Mouse (Mus musculus) monocyte, adult 2 months (primary cell): Measurements from ENCODE around the gene Tgm5.
"Not testable (repeated sequence)": the region's sequence is repeated elsewhere in the genome, so short reads cannot be mapped to it uniquely, and the experiment has no call there.

ENCODE experiments used
- DNase-seq, 2 experiments: peaks; one replicate each; pipeline ENCODE4 v3.0.0; 2022; ENCODE audit warnings: low spot score in 2 of 2, low read depth in 1 of 2

The Tgm5 gene

DNA sequence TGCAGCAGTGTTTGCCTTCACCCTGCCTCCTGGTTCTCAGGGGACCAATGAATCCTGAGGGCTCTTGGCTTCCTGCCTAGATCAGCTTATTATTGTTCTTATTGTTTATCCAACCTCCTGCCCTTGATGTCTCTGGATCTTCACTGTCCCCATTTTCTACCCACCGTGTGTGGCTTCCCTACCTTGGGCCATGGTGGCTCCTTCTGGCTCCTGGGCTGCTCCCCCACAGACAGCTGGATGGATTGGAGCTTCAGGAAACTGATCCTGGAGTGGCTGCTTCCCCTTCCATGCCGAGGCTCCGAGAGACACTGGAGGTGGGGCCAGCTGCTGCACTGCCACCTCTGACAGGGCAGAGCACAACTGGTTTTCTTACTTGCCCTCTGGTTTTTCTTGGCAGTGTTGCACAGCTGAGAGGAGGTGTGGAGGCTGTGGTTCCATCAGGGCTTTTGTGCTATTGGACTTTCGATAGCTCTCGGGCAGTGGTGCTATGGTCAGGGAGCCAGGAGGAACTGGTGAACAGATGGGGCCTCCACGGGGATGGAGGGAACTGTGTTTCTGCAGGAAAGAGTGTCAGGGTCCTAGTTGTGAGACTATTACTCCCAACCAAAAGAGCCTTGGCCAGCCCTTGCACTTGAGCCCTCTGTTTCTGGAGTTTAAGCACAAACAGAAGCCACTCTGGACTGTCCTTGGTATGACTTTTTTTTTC lies at the start of gene Tgm5:
Gene Tgm5, minus strand, starts transcription at position 362 of the 706 bp plus-strand sequence.
- DNase-seq, result no peak

DNA sequence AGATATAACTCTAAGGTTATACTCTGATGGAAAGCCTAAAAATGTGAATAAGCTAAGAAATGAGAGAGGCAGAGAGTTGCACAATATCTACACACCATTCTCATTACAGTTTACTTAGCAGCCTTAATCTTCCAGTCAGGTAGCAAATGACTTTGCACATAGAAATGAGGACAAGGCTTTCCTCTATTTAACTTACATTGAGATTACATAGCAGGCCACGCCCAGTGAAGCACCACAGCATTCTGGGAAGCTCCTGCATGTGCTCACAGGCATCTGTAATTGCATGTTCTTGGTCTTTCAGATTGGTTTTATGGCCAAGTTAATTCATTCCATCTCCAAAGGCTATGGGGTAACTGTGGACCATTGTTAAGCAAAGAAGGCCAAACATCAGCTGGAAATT lies 47.2 kb upstream of the Tgm5 start:
- DNase-seq, result no peak

DNA sequence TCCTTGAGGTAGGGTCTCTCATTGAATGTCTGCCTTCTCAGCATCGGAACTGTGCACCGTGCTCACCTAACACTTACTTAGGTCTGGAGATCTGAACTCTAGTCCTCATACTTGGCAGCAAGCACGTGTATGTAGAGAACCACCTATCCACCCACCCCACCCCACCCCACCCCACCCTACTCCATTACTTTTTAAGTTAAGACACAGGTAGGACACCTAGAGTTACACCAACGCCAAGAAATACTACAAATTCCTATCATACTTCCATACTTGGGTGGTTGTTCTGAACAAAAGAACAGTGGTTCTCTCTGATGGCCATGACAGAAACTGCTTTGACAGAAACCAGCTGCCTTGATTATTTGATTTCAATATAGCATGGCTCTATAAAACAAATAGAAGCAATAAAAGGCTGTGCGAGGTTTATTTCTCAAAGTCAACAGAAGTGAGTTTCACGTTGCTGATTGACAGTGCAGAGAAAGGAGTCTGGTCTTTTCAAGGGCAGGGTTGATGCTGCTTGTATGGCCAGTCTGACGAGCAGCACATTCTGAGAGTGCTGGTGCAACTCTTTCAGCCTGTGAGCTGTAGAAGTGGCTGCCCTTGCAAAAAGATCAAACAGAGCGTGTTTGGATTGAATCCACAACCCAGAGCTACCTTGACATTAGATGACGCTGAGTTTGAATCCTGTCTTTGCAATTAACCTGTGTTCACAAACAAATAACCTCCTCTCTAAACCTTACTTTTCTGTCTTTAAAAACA lies 43.4 kb upstream of the Tgm5 start:
- DNase-seq, result no peak

DNA sequence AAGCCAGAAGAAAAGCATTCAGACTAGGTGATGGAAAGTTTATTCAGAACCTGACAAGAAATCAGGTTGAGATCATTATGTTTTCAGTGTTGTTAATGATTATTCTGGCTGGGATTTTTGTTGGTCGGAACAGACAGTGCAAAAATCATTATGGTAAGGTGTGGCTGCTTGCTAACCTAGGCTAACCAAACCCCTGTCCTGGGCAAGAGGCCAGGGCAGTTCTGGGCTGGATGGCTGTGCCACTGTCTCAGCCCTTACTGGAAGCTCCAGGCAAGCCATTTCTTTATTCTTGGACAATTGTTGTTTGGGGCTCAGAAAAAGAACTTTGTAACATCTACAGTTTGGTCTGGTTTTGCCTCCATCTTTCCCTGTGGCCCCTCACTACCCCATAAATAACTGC lies 41.9 kb upstream of the Tgm5 start:
- DNase-seq, result no peak

DNA sequence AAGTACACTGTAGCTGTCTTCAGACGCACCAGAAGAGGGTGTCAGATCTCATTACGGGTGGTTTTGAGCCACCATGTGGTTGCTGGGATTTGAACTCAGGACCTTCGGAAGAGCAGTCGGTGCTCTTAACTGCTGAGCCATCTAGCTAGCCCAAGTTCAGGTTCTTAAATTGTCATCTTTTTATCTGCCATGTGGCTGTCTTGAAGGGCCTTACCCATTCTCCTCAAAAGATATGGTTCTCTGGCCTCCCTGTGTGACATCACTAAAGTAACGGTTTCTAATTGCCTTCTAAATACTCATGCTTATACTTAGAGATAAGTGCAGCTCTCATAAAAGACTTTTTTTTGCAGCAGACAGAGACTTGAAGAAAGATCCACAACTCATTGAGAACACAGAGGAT lies 40.7 kb upstream of the Tgm5 start:
- not testable (repeated sequence) for DNase-seq

DNA sequence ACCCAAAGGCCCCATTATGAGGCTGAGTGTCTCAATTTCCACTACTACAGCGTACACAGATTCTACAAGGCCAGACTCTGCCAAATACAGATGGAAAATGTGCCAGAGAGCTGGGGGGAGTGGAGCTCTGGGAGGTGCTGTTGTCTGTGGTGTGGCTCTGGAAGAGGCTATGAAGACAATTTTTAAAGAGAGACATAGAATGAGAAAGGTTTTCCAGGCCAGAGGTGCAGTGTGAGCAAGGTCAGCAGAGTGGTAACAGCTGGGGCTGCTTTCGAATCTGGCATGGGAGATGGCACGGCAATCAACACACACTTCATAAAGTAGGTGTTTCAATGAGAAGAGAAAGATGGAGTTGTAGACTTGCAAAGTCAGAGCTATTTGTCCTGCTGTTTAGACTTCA lies 33.6 kb upstream of the Tgm5 start:
- DNase-seq, result no peak

DNA sequence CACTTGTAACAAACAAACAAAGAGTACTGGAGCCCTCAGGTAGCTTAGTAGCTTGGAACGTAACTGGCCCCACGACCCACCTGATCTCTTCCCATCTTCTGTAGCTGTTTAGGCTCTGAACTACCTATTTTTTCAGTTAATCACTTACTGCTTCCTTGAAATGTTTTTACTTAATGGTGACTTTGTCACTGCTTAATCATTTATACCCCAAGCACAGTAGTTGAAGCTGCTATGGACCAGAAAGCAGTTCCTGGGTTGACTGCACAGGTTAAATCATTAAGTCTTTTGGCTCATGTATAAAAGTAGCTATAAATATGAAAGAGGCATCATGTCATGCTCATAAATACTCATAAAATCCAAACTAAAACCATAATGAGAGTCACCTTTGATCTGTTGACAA lies 29.8 kb upstream of the Tgm5 start:
- no peak for DNase-seq

DNA sequence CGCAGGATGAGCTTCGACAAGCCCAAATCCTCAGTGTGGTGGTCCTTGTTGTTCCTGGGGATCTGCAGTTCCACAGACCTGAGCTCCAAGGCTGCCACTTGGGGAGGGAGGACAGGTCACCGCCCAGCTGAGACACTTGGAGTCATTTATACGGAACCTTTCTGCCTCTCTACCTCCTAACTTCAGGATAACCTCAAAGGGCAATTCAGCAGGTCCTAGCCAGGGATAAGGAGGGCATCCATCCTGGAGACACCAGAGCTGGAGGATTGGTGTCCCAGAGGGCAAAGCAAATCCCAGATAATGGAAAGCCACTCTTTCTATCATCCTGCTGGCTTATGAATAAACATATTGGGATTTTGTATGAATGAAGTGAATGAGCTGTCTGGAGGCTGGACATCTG lies 24.1 kb upstream of the Tgm5 start, which contains the start of gene Tgm7:
Gene Tgm7, minus strand, starts transcription at position 101 of the 400 bp plus-strand sequence.
- DNase-seq, result no peak

DNA sequence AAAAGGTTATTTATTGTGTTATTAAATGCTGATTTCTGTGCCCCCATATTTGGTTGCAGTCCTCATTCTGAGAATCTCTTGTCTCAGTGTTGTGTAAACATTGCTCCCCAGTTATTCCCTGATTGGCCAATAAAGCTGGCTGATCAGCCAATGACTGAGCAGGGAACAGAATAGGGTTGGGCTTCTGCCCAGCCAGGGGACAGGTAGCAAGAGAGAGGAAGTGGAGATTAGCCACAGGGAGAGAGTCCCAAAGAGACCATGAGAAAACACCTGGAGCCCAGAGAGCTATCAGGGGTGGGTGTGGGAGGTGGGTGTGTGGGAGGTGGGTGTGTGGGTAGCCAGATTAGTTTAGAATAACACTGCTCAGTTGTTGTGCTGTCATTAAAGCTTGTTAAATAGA lies 20.3 kb upstream of the Tgm5 start:
- DNase-seq, result no peak

DNA sequence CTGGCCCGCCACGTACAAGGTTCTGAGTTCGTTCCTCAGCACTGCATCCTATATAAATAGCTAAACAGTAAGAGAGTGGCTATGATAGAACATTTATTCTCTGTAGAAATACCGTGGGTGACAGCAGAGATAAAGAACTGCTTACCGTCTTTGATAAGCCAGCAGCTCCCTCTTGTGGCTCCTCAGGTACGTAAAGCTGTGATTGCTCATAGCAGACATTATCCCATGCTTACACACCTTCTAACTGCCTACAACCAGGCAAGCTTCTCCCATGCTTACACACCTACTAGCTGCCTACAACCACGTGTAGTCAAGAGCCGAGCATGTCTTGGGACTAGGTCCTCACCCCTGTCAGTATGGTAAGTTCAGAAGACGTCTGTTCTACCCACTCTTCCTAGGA lies 16.4 kb upstream of the Tgm5 start:
- DNase-seq, result no peak

DNA sequence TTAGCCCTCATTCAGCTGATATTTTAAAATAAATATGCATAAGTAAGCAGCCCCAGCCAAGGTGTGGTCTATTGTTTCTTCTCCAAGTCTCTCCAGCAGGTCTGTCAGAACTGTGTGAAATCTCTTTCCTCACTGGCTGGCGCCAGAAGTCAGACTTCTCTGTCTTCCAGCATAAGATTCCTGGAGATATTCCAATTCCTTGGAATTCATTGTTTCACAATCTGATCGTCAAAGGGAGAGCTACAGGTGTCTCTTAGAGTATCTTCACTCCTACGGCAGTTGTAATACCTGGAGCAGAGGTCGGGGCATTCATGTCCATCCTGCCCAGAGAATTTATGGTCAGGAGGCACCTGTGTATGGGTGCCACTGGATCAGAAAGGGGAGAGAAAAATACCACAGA lies 4.1 kb upstream of the Tgm5 start:
- no peak for DNase-seq

DNA sequence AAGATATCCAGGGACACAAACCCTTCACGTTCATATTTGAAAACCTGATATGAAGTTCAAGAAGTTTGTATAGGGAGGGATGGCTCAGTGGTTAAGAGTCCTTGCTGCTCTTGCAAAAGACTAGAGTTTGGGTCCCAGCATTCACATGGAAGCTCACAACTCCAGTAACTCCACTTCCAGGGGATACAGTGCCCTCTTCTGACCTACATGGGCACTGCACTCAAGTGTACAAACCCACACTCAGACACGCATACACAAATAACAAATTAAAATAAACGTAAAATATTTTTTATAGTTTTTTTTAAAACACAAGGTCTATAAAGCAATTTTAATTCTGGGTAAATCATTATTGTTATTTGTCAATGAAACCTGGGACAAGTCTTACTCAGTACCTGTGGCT lies 2.9 kb upstream of the Tgm5 start:
- no peak for DNase-seq

DNA sequence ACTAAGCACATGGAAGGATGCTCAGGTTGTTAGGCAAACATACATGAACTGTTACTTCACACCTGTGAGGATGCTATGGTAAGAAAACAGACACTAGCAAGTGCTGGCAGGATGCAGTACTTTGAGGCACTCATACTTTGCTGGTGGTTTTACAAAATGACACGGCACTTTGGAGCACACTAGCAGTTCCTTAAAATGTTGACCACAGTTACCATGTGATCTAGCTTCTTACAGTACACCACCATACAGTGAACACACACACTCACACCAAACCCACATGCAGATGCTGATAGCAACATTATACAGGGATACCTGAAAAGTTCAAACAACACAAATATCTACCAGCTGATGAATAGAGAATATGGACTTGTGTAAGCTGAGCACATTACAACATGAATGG lies 3.0 kb downstream of the Tgm5 start:
- DNase-seq, result no peak

DNA sequence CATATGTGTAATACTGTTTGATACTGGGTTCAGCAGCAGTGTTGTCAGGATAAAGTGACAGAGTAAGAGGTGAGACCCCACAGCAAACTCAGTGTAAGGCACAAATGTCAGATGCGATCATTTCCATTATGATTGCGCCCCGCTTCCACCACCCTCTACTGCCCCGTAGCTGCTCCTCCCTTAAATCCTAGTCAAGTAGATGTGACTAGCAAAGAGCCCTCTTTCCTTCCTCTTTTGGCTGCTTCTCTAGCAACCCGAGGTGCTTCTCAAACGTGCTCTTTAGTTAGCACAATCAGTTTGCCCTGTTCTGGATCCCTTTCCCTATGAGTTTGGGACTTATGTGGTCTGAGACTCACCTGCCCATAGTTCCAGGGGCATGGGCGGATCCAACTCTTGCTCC lies 10.9 kb downstream of the Tgm5 start:
- no peak for DNase-seq

DNA sequence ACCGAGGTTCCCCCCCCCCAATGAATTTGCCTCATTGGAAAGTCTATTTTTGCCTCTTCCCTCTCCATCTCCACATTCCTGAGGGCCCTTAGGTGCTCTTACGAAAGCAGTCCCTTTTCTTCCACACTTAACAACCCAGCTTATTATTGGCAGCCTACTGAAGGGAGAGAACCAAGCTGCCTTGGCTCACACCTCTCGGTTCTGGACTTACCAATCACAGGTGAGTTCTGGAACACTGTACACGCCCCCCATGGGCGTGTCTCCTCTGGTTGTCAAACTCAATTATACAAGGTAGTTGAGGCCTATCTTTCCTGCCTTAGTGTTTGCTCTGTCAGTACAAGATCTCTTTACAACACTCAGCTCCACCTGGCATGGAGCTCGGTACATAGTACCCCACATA lies 13.8 kb downstream of the Tgm5 start:
- no peak for DNase-seq

DNA sequence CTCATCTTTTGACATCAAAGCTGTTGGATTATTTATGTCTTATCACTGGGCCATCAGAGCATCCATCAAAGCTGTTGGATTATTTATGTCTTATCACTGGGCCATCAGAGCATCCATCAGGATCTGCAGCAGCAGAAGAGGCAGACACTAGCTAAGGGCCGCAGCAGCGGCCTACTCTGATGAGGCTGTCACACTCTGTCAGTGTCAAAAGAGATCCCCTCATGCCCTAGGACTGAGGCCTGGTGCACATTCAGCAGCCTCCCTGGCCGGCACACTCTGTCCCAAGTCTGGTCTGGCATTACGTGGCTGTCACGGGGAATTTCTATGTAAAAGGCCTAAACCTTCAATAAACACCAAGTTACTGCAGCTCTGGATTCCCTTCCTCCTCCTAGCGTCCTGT lies 16.1 kb downstream of the Tgm5 start:
- no peak for DNase-seq

DNA sequence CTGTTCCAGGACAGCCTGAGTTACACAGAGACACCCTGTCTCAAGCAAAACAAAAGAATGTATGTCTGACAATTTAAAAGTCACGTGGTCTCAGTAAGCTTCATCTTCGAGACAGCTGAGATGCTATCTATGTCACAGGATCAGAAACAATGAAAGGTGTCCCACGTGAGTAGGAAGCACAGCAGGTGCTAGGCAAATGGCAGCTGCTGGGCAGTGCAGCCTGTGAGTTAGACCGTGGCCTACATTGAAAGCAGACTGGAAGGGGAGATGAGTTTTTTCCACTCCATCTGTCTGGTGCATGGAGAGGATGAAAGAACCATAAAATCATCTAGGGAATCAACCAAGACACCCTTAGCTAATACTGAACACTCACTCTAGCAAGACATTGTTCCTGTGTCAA lies 18.5 kb downstream of the Tgm5 start:
- no peak for DNase-seq

DNA sequence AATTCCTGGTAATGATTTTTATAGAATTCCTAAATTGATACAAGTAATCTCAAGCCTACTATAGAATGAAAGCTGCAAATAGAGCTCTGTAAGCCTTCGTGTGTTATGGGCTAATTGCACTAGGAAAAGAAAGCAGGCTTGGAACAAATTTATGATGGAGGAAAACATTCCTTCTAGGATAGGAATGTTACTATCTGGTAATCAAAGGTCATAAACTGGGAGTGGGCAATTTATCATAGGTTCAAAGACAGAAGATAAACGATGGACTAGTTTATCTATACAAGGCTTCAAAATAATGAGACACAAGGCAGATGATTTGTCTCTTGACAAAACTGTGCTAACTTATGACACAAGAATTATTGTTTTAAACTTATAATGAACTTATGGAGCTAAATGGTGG lies 24.3 kb downstream of the Tgm5 start:
- no peak for DNase-seq

DNA sequence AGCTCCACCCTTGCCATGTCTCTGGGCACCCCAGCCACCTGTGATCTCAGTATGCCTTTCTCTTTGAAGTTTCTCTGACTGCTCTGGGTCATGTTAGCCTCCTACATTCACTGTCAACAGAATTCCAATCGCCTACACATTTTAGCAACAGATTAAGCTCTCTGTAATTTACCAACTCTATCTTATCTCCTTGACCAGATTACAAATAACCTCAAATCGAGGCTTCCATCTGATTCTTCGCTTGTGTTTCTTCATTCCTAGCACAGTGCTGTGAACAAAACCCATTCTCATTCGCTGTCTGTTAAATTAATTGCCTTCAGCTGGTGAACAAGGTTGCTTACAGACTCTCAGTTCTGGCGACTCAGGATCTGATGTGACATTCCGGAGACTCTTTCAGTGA lies 27.6 kb downstream of the Tgm5 start:
- DNase-seq, result no peak

DNA sequence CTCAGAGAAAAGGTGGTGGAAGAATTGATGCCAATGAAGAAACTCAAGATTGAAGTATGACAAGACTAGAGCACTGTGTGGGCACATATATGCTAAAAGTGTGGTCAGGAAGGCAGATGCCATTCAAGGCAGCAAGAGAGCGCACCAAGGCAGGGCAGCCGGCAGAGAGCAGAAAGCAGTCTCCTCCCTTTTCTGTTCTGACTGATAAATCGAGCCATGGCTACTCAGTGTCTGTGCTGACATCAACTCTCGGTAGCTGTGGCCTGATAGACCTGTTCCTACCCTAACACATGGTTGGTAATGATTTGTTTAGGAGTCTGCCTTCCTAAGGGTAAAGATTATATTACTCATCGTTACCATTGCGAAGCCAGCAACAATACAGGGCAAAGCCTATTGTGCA lies 29.7 kb downstream of the Tgm5 start:
- no peak for DNase-seq

DNA sequence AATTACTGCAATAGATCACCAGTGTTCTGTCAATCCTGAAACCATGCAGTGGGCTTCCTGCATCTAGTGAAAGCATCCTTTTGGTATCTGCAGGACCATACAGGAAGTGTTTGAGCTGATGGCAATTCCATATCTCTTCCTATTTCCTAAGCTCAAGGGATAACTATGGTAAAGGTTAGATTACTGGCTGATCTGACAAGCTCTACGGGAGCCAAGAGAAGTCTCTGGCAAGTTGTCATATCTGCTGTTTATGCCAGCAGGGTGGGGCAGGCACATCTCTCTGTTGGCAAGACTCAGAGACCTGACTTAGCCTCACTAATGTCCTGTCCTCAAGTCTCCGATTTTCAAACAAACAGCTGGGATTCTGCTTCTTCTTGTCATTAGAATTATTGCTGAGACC lies 31.6 kb downstream of the Tgm5 start:
- DNase-seq, result no peak

DNA sequence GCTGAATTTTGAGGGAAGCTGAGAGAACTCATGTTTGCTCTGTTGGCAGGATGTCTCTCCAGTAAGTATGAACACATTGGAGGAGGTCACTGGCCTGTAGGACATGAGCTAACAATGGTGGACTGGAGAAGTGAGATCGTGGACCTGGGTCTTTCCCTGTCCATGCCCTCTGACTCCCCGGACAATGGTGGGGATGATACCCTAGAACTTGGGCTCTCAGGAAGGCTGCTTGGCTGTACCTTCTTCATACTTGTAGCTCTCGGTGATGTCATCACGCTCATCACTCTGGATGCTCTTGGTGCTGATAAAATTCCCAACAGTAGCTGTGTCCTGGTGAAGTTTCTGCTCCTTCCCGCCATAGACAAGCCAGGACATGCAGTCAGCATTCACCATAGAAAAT lies 33.5 kb downstream of the Tgm5 start:
- no peak for DNase-seq

DNA sequence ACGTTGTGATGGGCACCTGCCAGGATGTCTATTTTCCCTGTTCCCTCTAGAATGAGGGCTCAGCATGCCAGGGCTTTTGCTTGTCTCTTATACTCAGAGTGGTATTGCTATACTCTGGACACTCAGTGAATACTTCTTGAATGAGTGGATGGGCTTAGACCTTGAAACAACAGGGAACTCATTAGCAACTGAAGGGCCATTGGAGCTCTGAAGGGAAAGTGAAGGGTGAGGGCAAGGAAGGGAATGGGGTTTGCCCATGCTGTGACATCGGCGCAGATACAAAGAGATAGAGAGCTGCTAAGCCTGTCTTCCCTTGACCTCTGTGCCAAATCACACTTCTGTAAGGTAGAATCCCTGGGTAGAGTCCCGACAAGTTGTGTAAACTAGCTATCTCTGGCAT lies 40.0 kb downstream of the Tgm5 start:
- DNase-seq, result no peak
